Mouse (Mus musculus) thymus, adult 2 months (tissue): Measurements from ENCODE around the gene Vmn1r196. TPM values are rescaled to one million over a fixed set of nuclear protein-coding genes. Genes with fewer than 3 reads are reported as not detected.
"Not testable (repeated sequence)": the region's sequence is repeated elsewhere in the genome, so short reads cannot be mapped to it uniquely, and the experiment has no call there.

ENCODE experiments used
- DNase-seq: peaks from one replicate; pipeline ENCODE4 v3.0.0; 2021
- H3K27ac ChIP-seq: fragments of 200-500 bp; 2 replicates; pipeline ENCODE4 v1.5.1; 2012; ENCODE audit warnings: low read length, control low read depth; ENCODE audit not compliant: control insufficient read depth, insufficient read depth
- H3K27me3 ChIP-seq: fragments of 200-500 bp; 2 replicates; pipeline ENCODE4 v1.6.1; 2012; ENCODE audit warnings: mild to moderate bottlenecking, low read length, moderate library complexity, mixed read lengths; ENCODE audit not compliant: control insufficient read depth, insufficient read depth
- H3K36me3 ChIP-seq: fragments of 200-500 bp; 2 replicates; pipeline ENCODE4 v1.6.1; 2012; ENCODE audit warnings: mild to moderate bottlenecking, low read length, moderate library complexity; ENCODE audit not compliant: control insufficient read depth, insufficient read depth
- H3K4me1 ChIP-seq: fragments of 200-500 bp; replicated peaks from 2 replicates; pipeline ENCODE4 v1.6.1; 2012; ENCODE audit warnings: low read length; ENCODE audit not compliant: control insufficient read depth, insufficient read depth
- H3K4me3 ChIP-seq: fragments of 200-500 bp; 2 replicates; pipeline ENCODE4 v1.5.1; 2012; ENCODE audit warnings: mild to moderate bottlenecking, low read length, control low read depth, moderate library complexity; ENCODE audit not compliant: control insufficient read depth, insufficient read depth
- CTCF ChIP-seq: fragments of 200-500 bp; IDR thresholded peaks from 2 replicates; pipeline ENCODE4 v1.5.1; 2012; ENCODE audit warnings: mild to moderate bottlenecking, control low read depth, low read length, moderate library complexity, borderline replicate concordance; ENCODE audit not compliant: control insufficient read depth, poor library complexity, insufficient read depth; ENCODE audit errors: extremely low read depth
- POLR2A ChIP-seq: fragments of 200-500 bp; IDR thresholded peaks from 2 replicates; pipeline ENCODE4 v1.6.1; 2012; ENCODE audit warnings: mild to moderate bottlenecking, low read length, control low read depth, moderate library complexity; ENCODE audit not compliant: control insufficient read depth, poor library complexity, insufficient read depth; ENCODE audit errors: extremely low read depth
- WGBS: fragments of 180-500 bp; shearing (Covaris S2); methylation state at CpG from one replicate; pipeline ENCODE4 v1.1.7; 2018; 5-methylcytosine and 5-hydroxymethylcytosine counted together
- polyA plus RNA-seq: library from polyadenylated mRNA; depleted of rRNA; stranded (reverse); fragments of >200 nt; gene quantifications from 2 replicates; pipeline ENCODE4 v1.2.3, GENCODE M21; 2012; rRNA removed

Gene Vmn1r196
- not detected in 2 replicates for polyA plus RNA-seq

DNA sequence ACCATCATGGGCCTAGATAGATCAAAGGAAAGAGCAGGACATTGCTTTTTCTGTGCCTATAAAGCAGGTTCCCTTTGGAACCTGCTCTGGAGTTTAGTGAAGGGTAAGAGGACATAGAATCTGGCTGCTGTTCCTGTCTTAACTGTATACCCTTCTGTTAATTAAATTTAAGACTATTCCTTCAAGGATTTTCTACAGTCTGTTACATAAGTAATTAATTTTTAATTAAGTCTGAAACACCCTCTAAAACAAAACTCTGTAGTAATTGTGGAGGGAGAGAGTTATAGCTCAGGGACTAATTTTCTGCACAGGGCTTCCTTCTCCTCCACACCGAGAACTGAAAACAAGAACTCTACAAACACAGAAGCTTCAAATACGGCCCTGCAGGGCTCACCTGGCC, at the start of gene Vmn1r196:
TSS of gene Vmn1r196 (plus strand) at position 301 of the 400 bp plus-strand sequence.
- H3K36me3 ChIP-seq: no peaks in the 10 kb centered on the region
- no peak within 1 kb of the TSS for H3K27ac ChIP-seq
- H3K4me3 ChIP-seq: no peak within 1 kb of the TSS
- no peaks in the 10 kb centered on the region for H3K4me1 ChIP-seq
- TF ChIP-seq POLR2A: no peak
- no peak for TF ChIP-seq CTCF
- H3K27me3 ChIP-seq: no peaks in the 10 kb centered on the region
- no peak for DNase-seq
- WGBS: 85% methylated on average over 2 of the region's 2 CpGs

DNA sequence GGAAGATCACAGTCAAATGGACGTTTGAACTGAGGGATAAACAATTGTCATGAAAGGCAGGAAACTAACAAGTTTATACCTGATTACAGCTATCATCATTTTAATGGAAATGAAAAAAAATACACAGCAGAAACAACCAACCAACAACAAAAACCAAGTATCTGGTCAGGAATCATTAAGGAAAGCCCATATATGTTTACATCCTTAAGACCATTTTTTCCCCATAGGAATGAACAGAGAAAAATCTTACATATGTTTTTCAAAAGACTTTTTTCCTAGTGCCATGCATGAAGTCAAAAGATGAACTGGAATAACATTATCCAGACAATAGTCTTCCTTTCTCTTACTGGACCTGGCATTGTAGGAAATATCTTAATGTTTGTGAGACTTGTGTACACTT, 45.8 kb upstream of the Vmn1r196 start, which contains the start of gene Vmn1r194:
TSS of gene Vmn1r194 (plus strand) at position 301 of the 400 bp plus-strand sequence.
- H3K4me3 ChIP-seq: no peak within 1 kb of the TSS
- H3K27ac ChIP-seq: no peak within 1 kb of the TSS
- DNase-seq: no peak
- H3K4me1 ChIP-seq: no peaks in the 10 kb centered on the region
- TF ChIP-seq CTCF (no peak), POLR2A (no peak)
- WGBS: 48% methylated on average over 1 of the region's 1 CpGs
- no peaks in the 10 kb centered on the region for H3K36me3 ChIP-seq
- H3K27me3 ChIP-seq: no peaks in the 10 kb centered on the region

DNA sequence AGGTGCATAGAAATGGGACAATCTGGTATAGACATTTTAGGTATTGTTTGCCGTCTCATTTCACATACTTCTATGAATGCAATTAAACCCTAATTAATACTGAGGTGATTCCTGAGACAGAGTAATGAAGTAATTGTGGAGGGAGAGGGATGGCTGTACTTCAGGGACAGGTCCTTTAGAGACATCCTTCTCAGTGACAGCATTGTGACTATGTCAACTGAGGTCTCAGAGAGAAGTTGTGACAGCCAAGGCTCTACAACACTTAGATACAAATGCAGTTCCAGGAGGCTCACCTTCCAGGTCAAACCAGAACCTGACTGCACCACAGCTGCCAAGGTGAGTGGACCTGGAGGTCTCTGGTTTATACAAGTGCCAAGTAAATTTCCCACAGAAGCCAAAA, 19.5 kb upstream of the Vmn1r196 start, which contains the start of gene Vmn1r195:
TSS of gene Vmn1r195 (plus strand) at position 301 of the 400 bp plus-strand sequence.
- H3K27ac ChIP-seq, H3K27me3 ChIP-seq, DNase-seq, H3K4me3 ChIP-seq, H3K4me1 ChIP-seq, H3K36me3 ChIP-seq: not testable (repeated sequence)
- 98% methylated on average over 1 of the region's 1 CpGs for WGBS

DNA sequence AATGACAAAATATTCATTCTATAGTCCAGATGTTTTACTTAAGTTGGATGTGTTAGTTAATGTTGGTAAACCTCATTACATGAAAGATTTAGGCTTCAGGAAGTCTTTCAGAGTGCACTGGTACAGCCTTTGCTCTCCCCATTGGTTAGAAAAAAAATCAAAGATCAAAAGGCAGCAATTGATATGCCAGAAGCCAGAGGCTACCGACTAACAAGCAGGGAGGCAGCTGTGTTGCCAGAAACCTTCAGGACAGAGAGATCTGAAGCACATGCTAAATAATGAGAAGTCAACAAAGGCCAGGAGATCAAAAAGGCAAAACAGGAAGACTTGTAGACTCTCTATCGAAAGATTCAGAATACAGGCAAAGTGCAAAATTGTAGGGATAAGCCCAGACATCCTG, 18.0 kb upstream of the Vmn1r196 start:
- H3K4me1 ChIP-seq: no peaks in the 10 kb centered on the region
- TF ChIP-seq POLR2A (no peak), CTCF (no peak)
- no peak for DNase-seq
- no peak overlapping the region for H3K27ac ChIP-seq
- H3K4me3 ChIP-seq: no peak overlapping the region
- 40% methylated on average over 2 of the region's 2 CpGs for WGBS
- H3K27me3 ChIP-seq: no peaks in the 10 kb centered on the region
- no peaks in the 10 kb centered on the region for H3K36me3 ChIP-seq

DNA sequence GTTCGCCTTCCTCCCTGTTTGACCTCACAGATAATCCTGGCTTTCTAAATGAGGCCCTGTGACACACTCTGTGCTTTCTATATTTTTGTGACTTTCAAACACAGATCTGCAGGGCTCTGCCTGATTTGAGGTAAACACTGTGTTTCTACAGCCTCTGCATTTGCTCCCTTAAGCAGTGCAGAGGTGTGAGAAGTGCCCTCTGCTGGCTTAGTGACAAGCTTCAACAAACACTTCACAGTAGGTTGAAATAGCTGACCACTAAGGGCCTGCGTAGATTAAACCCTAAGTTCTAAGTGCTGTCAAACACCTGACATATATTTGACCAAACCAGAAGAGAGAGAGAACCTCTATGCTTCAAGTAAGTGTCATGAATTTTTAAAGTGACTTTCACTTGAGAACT, 5.1 kb upstream of the Vmn1r196 start:
- Histone ChIP-seq H3K36me3 (no peaks in the 10 kb centered on the region), H3K27me3 (no peaks in the 10 kb centered on the region), H3K4me1 (no peaks in the 10 kb centered on the region), H3K27ac (no peak overlapping the region), H3K4me3 (no peak overlapping the region)
- TF ChIP-seq CTCF (no peak), POLR2A (no peak)
- DNase-seq: no peak
- WGBS: 75% methylated on average over 2 of the region's 2 CpGs

DNA sequence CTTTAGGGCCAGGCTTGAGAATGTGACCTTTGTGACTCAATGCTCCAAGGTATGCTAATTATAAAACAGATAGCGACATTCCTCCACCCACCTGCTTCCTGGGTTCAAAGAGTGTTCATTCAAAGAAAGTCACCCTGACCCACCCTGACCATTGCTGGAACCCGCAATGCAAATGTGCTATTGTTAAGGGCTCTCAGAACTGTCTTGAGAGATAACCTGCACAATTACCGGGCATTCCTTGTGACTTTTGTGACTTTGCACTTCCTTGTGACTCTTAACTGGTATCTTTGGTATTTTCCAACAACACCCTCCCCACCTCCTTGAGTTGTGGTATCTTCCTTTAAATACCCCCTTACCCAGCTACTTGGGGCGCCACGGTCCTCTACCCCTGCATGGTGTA, 18.4 kb downstream of the Vmn1r196 start:
- not testable (repeated sequence) for H3K36me3 ChIP-seq, H3K27ac ChIP-seq, H3K27me3 ChIP-seq, H3K4me3 ChIP-seq, DNase-seq, H3K4me1 ChIP-seq
- 91% methylated on average over 5 of the region's 5 CpGs for WGBS

DNA sequence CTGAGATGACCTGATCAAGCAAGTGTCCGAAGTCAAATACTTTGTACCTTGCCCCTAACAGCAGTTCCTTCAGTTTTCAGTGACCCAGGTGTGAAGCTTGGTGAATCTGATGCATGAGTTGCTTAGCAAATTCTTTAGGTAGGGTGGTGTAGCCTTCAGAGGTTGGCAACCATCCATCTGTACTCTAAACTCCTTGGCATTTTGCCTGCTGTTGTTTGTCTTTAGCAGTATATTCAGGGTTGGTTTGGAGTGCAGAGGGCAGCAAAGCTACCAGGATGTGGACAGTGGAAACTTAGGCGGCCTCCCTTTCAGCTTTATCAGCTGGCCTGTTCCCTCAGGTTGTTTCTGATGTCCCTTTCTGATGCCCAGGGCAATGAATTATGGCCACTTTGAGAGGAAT, 25.6 kb downstream of the Vmn1r196 start:
- Histone ChIP-seq H3K27me3 (no peaks in the 10 kb centered on the region), H3K27ac (no peak overlapping the region), H3K4me3 (no peak overlapping the region), H3K4me1 (no peaks in the 10 kb centered on the region), H3K36me3 (no peaks in the 10 kb centered on the region)
- no peak for DNase-seq
- TF ChIP-seq POLR2A (no peak), CTCF (no peak)
- WGBS: 86% methylated on average over 2 of the region's 2 CpGs

DNA sequence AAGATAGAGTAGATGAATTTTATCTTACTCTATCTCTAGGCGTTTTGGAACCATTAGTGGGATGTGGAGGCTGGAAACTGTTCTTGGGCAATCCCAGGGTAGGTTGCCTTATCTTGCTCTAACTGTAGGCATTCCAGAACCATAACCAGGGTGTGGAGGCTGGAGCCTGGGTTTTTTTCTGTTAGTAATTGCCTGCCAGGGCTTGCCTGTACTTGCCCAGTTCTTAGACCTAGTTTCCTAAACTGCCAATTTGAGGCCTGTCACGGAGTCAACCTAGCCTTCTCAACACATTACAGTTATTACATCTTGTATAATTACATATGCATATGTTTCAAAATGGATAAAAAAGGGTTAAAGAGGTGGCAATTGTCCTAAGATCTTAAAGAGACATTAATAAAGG, 27.6 kb downstream of the Vmn1r196 start:
- no peaks in the 10 kb centered on the region for H3K4me1 ChIP-seq
- 80% methylated on average over 2 of the region's 2 CpGs for WGBS
- TF ChIP-seq POLR2A: no peak
- TF ChIP-seq CTCF: no peak
- no peak overlapping the region for H3K27ac ChIP-seq
- no peaks in the 10 kb centered on the region for H3K36me3 ChIP-seq
- H3K27me3 ChIP-seq: no peaks in the 10 kb centered on the region
- H3K4me3 ChIP-seq: no peak overlapping the region
- no peak for DNase-seq
